Mouse (Mus musculus) gastrocnemius, postnatal 4 days (tissue): ENCODE measurements around the gene Adarb1. TPM values are rescaled to one million over a fixed set of nuclear protein-coding genes. Genes with fewer than 3 reads are reported as not detected.
A peak's percentile ranks its signal among the peaks of the same experiment; 100 is the strongest.

Experiments used
- DNase-seq, 2 experiments: peaks; one replicate each; pipeline ENCODE4 v3.0.0; 2021 to 2022; ENCODE audit warnings: low spot score in 2 of 2, mixed read lengths in 2 of 2
- total RNA-seq, 2 experiments: library from RNA; stranded (reverse); gene quantifications; 2 replicates each; pipeline ENCODE4 v1.2.3; 2021

Gene Adarb1
- total RNA-seq, 2 experiments from 2014 or later, result 9.7 to 11.4 TPM

- DNase-seq, result no peak
Measured at GRCm38 (mm10) chr10:77438021-77438420, 20.0 kb upstream of the Adarb1 start.

- no peak for DNase-seq
Measured at GRCm38 (mm10) chr10:77435343-77435742, 17.3 kb upstream of the Adarb1 start.

- DNase-seq, result peak in 1 of 2 experiments; percentile 34
Measured at GRCm38 (mm10) chr10:77434457-77435151, 16.5 kb upstream of the Adarb1 start.

DNA sequence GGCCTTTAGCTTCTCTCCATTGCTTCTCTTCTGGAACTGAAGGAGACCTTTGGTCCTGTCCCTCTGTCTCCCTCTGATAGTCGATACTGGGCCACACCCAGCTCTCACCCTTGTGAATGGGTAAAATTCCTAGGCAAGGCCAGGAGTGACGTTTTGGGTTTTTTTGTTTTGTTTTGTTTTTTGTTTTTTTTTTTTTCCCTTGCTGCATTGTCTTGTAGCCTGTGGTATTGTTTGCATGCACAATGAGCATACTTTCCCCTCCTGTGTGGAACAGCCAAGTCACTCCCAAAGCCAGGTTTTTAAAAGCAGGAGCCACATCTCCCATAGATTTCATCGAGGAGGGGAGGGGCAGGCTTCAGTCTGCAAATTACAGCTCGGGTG is 16.0 kb upstream of the Adarb1 start:
- DNase-seq, result no peak

DNA sequence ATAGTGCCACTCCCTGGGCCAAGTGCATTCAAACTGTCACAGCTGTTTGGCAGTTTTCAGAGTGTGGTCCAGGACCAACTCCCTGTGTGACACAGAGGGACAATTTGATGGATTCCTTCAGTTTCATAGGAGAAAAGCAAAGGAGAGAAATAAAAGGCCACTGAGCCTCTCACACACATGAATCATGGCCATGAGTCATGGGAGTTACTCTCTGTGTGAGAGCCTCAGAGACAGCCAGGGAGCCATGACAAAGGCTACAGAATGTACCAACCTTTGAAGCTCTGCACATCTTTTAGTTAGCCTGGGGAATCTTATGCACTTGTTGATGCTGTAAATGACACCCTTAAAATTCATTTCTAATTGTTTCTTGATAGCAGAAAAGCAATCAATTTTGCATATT is 12.7 kb upstream of the Adarb1 start:
- no peak for DNase-seq

GRCm38 (mm10) chr10:77429921-77430320 is 11.9 kb upstream of the Adarb1 start:
- no peak for DNase-seq

DNA sequence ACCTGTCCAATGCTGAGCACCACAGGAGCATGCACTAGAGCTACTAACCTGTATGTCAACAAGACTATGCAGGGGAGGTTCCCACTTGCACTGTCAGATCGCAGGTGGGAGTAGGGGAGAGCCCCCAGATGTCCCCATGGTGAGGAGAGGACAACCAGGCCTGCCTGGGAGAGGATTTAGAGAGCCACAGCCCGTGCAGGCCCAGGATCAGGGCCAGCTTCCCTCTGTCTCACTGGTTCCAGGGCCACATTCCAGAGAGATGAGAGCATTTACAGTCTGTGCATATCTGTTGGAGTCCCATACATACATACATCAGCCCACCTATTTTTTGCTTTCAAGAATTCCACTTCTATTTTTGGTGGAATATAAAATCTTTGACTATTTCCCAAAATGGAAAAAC is 9.5 kb upstream of the Adarb1 start:
- no peak for DNase-seq

GRCm38 (mm10) chr10:77420190-77420589 is 2.1 kb upstream of the Adarb1 start:
- no peak for DNase-seq

DNA sequence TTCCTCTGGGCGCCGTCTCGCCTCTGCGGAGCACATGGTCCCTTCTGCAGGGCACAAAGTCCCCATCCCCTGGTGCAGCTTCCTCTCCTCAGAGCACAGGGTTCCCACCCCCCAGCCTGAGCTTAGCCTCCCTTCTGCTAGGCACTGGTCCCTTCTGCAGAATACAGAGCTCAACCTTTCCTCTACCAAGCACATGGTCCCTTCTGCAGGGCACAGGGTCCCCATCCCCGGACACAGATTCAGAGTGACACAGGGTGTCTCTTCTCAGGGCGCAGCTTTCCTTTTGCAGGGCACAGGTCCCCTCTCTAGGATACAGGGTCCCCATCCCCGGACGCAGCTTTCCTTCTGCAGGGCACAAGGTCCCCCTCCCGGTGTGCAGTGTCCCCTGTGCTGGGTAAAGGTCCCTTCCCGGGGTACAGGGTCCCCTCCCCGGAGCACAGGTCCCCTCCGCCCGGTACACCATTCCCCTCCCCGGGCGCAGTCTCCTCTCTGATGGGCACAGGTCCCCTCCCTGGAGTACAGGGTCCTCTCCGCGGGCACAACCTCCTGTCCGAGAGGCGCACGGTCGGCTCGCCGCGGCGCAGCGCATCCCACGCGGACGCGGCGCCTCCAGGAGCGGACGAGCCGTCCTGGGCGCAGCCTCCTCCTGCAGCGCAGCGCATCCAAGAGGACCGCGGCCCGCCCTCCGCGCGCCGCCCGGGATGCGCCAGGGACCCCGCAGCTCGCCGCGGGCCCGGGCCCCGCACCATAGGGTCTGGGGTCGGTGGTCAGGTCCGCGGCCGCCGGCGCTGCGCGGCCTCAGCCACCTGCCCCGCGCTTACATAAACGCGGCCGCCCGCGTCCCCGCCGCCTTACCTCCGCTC is 599 bp downstream of the Adarb1 start:
- peak in 1 of 2 experiments; percentile 33 for DNase-seq

- DNase-seq, result no peak
Measured at GRCm38 (mm10) chr10:77416666-77417239, 1.3 kb downstream of the Adarb1 start.

GRCm38 (mm10) chr10:77415867-77416266 is 2.2 kb downstream of the Adarb1 start:
- no peak for DNase-seq

DNA sequence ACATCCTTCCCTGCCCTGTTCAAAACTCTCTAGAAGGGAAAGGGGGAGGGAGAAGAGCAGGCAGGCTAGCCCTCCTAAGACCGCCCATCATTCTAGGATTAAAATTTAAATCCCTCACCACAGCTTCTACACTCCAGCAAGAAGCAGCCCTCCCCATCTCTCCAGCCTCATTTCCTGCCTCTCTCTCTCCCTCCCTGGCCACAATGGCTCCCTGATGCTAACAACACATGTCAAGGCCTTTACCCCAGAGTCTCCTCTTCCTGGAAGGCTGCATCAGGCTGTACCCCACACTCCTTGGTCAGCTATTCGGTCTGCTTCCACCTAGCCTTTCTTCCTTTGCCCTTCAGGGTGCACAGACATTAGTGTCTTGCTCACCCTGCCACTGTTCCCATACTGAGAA is 4.3 kb downstream of the Adarb1 start:
- DNase-seq, result no peak

GRCm38 (mm10) chr10:77409154-77409553 is 8.9 kb downstream of the Adarb1 start:
- DNase-seq, result no peak

DNA sequence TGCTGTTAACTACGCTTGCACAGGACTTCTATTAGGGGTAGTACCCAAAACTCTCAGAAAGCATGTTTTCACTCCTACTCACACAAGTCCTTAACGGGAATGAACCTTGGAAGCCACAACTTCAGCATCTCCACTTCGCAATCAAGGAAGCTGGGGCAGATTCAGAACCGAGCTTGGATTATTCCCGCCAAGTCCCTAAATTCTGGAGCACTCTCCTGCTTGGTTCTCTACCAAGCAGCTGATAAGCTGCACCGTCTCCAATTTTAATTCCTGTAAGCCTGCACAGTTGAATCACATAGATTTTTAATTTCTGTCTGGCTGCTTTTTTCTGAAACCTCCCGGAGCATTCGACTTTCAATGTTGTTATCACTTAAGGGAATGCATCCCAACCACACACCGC is 9.8 kb downstream of the Adarb1 start:
- DNase-seq, result no peak

DNA sequence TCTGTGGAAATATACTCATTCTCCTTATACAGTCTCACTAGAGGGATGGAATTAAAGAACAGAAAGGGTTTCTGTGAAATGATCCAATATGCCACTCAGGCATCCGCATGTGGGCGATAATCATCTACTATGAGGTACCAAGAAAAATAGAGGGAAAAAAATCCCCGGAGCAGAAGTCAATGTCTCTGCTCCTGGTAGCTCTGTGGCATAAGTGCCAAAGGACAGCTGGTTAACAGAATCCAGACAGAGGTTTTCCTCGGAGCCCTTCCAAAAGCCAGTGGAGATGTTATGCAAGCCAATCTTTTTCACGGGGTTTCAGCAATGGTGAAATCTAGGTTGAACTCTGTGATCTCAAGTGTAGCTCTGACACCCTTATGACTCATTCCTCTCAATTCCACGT is 11.6 kb downstream of the Adarb1 start:
- DNase-seq, result no peak

DNA sequence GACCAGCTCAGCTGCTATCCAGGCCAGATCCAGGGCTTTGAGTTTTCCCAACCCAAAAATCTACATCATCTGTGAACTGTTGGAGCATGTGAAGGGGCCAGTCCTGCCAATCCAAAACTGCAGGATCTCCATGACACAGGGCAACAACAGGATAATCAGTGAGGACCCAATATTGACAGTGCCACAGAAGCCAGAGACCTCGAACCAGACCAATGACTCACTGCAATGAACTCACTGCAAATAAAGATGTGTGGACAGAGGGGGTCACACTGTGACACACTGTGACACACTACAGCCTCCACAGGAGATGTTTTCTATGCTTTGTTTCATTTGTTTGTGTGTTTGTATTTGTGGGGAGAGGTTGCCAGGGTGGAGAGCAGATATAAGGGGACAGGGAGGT is 15.6 kb downstream of the Adarb1 start:
- no peak for DNase-seq

DNA sequence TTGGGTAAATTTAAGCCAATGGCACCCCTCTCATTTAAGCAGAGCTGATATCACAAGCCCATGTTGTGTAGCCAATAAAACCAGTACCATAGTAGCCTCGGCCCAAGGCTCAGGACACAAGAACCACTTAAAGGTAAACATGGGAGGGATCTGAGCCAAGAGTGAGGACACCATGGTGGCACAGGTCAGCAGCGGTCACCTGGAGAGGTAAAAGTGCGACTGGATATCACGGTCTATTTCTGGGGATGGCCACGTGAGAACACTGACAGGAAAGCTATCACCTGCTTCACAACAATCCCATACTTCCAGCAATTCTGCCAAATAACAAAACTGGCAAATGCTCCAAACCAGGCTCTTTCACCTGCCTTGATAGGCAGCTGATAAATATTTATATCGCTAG is 17.0 kb downstream of the Adarb1 start:
- DNase-seq, result no peak

GRCm38 (mm10) chr10:77399938-77400337 is 18.1 kb downstream of the Adarb1 start:
- no peak for DNase-seq

- DNase-seq, result peak in 1 of 2 experiments; percentile 22
Measured at GRCm38 (mm10) chr10:77398082-77398481, 20.0 kb downstream of the Adarb1 start.

DNA sequence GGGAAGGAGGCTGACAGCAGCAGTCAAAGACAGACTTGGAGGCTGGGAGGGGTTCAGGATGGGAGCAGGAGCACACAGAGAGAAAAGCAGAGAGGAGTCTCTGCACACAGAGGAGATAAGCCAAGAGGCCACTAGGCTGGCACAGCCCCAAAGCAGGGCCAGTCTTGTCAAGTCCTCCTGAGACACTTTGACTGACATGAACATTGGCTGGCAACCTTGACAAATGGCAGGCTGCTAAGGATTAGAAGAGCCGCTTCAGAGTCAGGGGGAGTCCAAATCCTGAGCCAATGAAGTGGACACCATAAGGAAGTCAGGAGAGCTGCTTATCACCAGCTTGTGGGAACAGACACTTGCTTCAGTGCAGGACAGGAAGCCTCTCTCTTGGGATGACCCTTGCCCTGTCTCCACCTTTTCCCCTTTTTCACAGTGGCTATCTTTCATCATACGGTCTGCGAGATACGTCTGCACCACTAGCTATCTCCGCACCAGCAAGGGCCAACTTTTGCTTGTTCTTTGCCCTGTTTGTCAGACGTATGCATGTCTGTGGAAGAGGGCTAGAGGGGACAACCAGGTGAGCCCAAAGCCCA is 20.9 kb downstream of the Adarb1 start:
- DNase-seq, result no peak

DNA sequence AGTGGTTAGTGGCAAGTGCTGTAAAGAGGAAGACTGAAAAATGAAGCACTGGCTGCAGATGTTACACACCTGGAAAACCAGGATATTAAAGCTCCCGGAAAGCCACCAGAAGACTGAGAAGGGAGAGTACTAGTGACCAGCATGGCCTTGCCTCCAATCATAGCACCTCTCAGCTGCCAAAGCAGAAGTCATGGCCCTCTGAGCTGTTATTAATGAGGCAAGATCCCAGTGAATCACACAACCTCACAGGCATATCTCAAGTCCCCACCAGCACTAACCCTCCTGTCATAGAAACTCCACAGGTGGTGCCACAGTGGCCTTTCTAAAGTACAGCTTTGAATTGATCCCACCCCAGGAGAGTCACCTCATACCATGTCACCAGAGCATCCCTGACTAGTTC is 22.1 kb downstream of the Adarb1 start:
- no peak for DNase-seq

DNA sequence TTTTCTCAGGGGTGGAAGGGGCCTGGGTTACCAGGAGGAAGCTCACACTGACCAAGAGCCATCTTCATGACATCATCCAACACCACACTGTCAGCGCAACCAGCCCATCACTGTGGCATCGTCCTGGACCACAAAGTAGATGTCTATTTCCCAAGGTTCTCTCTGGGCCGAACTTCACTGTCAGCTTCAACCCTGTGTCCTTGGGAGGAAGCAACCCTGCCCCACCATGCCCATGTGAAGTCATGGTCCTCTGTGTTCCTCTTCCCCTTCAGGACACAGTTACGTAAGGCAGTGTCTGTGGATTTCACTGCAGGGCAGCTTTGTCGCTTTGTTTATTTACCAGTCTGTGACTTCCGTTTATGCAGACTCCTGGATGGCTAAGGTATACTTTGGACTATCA is 27.0 kb downstream of the Adarb1 start:
- DNase-seq, result no peak
